Mouse (Mus musculus) brain, embryonic 18.5 days (tissue): ENCODE results near the gene Lamp1.

Experiments used
- DNase-seq: peaks from one replicate; pipeline ENCODE4 v3.0.0-alpha.2; 2012; ENCODE audit warnings: low read depth, low spot score

Gene Lamp1

GRCm38 (mm10) chr8:13200301-13201012, 41.5 kb downstream of the Lamp1 start, which contains the start of gene Grtp1:
TSS of gene Grtp1 (minus strand) at chr8:13200620.
- no peak for DNase-seq

- no peak for DNase-seq
These were observed 42.0 kb downstream of the Lamp1 start for GRCm38 (mm10) chr8:13201013-13201334.

DNA sequence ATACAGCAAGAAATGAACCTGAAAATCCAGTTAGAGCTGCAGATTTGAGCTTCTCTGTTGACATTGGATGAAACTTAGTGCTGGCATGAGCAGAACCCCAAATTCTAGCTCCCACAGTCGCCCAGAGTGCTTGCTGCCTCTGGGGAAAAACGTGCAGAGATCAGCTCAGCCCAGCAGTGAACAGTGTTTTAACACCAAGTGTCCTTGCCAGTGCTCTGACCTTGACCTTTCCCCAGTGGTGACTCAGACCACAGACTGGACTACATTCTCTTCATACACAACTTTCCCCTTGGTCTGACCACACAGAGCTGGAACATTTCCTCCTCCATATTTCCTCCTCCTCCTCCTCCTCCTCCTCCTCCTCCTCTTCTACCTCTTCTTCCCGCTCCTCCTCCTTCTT, 43.1 kb downstream of the Lamp1 start:
- no peak for DNase-seq

DNA sequence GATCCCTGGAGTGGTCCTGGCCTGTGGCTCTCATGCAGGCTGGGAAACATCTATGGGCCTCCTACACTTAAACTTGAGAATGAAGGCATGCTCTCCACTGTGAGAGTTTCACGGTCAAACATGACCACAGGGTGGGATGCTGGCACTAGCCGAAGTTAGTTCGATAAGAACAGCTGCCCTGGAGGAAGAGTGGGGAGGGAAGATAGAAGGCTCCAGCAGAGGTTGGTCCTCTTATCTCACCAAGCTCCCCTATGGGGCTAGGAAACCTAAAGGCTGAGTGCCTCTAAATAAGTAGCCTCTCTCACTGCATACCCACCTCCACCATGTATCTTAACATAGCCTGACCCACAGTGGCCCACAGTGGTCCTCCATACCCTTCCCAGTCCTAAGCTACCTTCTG, 43.8 kb downstream of the Lamp1 start:
- no peak for DNase-seq

DNA sequence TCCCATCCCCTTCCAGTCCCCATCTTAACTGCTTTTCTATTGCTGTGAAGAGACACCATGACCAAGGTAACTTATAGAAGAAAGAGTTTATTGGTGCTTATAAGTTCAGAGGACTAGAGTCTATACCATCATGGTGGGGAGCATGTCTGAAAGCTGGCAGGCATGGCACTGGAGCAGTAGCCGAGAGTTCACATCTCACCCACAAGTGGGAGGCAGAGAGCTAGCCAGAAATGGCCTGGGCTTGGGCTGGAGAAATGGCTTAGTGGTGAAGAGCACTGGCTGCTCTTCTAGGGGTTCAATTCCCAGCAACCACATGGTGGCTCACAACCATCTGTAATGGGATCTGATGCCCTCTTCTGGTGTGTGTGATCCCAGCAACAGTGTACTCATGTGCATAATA, 44.5 kb downstream of the Lamp1 start:
- no peak for DNase-seq

DNA sequence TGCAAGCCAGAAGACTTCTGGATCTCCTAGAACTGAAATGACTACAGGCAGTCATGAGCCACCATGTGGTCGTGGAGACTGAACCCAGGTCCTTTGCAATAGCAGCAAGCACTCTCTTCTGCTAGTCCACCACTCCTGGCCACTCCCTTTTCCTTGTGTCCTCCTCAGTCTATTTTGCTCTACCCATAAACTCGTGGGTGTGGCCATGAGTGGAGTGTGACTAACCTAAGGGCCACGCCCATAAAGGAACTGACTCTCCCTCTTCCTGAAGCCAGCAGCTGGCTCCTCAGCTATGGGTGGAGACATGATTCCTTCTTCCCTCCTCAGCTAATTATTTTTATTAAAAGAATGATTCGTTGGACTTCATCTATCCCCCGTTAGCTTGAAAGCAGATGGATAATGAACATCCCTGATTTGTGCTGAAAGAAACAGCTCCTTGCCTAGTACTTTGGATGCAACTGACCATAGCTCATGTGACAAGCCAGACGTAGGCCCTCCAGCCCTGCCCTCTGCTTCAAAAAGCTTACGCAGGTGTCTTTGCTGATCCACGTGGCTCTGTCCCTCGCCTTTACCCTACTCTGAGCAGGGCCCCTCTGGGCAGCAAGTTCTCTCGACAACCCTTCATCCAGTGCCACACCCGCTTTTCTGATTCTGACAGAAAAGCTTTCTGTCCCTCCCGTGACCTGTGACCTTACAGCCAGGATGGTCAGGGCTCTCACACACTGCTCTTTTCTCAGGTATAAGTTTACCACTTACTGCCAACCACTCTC, 45.6 kb downstream of the Lamp1 start:
- DNase-seq, result no peak

- DNase-seq, result no peak
These were observed 46.4 kb downstream of the Lamp1 start for GRCm38 (mm10) chr8:13205311-13205710.

DNA sequence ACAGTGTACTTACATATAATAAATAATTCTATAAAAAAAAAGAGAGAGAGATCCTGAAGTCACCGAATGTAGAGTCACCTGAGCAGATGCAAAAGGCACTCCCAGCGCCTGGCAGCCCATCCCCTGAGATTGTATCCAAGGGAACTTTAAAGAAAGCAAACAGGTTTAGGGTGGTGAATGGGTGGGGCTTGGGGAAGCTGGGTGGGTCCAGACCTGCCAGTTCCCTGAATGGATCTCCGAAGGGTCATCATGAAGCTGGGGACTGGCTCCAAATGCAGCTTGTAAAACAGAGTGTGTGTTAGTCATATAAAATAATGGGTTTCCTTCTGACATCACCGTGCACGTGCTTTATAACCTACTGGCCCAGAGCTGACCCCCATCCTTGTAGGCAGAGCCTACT, 47.3 kb downstream of the Lamp1 start:
- DNase-seq, result no peak

DNA sequence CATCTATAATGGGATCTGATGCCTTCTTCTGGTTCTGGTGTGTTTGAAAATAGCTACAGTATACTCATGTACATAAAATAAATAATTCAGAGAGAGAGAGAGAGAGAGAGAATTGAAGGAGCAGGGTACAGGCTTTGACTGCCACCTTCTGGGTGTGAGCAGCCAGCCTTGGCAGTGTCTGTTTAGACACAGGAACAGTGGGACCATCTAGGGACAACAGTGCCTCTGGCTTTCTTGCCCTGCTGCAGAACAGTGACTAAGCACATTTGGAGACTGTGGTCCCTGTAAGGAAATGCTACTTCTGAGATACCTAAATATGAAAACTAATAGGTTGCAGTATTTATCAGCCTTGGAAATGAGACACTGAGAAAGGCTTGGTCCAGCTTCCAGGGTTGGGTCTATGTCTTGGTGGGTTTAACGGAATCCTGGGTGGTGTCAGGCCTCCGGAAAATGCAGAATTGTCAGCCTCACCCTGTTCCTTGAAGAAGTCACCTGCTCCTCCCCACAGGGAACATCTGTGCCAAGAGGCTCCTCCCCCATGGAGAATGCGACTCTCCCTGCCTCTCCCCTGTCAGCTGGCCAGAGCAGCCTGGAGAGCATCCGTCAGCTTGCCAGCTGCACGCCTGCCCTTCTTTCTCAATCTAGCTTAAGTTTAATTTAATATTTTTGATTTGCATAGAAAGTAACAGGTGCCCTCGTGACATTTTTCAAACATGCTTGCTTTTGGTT, 49.8 kb downstream of the Lamp1 start:
- DNase-seq, result no peak

GRCm38 (mm10) chr8:13209770-13210169, 50.8 kb downstream of the Lamp1 start:
- DNase-seq, result no peak

DNA sequence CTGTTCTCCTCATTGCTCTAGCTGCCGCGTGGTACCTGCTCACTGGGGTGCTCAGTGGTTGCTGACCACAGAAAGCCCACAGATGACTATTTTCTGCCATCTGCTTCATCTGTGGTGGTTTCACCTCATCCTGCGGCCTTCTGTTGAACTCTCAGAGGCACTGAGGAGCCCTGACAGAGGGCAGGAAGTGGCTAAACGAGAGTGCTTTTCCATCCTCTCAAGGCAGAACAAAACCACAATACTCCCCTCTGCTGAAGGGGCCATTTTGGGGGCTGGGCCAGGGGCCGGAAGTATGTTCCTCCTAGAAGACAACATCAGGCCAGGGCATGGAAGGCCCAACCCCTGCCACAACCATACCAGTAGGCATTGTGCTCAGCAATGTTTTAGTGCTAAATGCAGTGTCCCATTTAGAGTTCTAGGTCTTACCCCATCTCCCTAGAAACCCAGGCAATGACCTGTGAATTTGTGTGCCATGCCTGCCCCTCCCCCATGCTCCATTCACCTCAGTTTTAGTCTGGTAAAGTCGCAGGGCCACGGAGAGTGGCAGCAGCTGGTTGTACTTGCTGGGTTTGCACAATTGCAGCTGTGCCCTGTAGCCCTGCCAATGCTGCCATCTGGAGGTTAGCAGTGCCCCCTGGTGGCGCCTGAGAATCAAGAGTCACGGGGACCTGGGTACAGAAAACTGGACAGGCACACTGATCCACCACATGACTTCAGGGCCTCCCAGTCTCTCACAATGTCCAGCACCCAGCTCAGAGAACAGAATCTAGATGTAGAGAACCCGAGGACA, 54.7 kb downstream of the Lamp1 start:
- DNase-seq, result peak; percentile 30

- DNase-seq, result no peak
These were observed 57.4 kb downstream of the Lamp1 start for GRCm38 (mm10) chr8:13216386-13216785.

GRCm38 (mm10) chr8:13217093-13217492, 58.1 kb downstream of the Lamp1 start:
- no peak for DNase-seq

DNA sequence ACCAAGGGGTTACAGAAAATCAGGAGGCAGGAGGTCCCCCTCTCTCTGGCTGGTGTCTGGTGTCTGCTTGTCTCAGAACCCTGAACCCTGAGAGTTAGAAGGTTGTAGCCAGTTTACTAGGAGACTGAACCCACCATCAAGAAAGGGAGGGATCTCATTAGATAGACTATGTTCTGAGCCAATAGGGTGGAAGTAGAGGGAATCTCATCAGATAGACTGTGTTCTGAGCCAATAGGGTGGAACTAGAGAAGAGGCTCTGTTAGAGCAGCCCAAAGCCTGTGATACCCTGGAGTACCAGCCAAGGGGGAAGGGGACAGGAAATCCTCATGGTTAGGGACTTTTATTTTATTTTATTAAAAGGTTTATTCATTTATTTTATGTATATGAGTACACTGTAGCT, 59.0 kb downstream of the Lamp1 start:
- DNase-seq, result no peak

- DNase-seq, result no peak
These were observed 59.5 kb downstream of the Lamp1 start for GRCm38 (mm10) chr8:13218441-13218840.

GRCm38 (mm10) chr8:13224426-13224825, 65.5 kb downstream of the Lamp1 start:
- no peak for DNase-seq
